8 mouse cellular contexts compared by ENCODE assay signal in genomic region chr14:55788256-55789050, GRCm38 (mm10). TPM values are rescaled to one million over a fixed set of nuclear protein-coding genes. Genes with fewer than 3 reads are reported as not detected.
A peak's percentile ranks its signal among the peaks of the same experiment; 100 is the strongest.
DNase-seq lines count a peak whose midpoint lies in the region; ATAC-seq and TF ChIP-seq lines count a peak whose summit lies in the region.

Gene Ripk3 (minus strand): TSS chr14:55788865.

- intact Hi-C loops in heart, postnatal 10 days (cut with DNase I) = loop anchor here (10.0 kb wide), 1 partner anchor 786 kb away; the partner anchor contains the start of genes Cenpj and Parp4

- no peak within 1 kb of the TSS for H3K27ac ChIP-seq in embryonic facial prominence, embryonic 12.5 days
- peak within 1 kb of the TSS; percentile 62 for H3K27ac ChIP-seq in limb, embryonic 10.5 days
- no peak within 1 kb of the TSS for H3K27ac ChIP-seq in testis, adult 2 months (ENCODE audit: control insufficient read depth, insufficient read depth, low read depth, low read length)

- peaks cover 57% of the 10 kb centered on the region for H3K27me3 ChIP-seq in embryonic facial prominence, embryonic 12.5 days
- peaks cover 72% of the 10 kb centered on the region for H3K27me3 ChIP-seq in limb, embryonic 10.5 days (ENCODE audit: low read depth, poor library complexity, severe bottlenecking)
- no peaks in the 10 kb centered on the region for H3K27me3 ChIP-seq in testis, adult 2 months (ENCODE audit: control insufficient read depth, insufficient read depth, low read length)

- peak within 1 kb of the TSS; percentile 45 for H3K4me3 ChIP-seq in embryonic facial prominence, embryonic 12.5 days
- peak within 1 kb of the TSS; percentile 56 for H3K4me3 ChIP-seq in limb, embryonic 10.5 days
- H3K4me3 ChIP-seq in testis, adult 2 months (ENCODE audit: control insufficient read depth, low read depth, low read length) = peak within 1 kb of the TSS; percentile 75

- 5% methylated on average over 40 of the region's 40 CpGs for WGBS in embryonic facial prominence, embryonic 12.5 days
- 3% methylated on average over 40 of the region's 40 CpGs for WGBS in limb, embryonic 10.5 days

- H3K4me2 ChIP-seq in embryonic facial prominence, embryonic 12.5 days (replicated peaks) = peak within 1 kb of the TSS; percentile 75

- no peak for ATAC-seq in embryonic facial prominence, embryonic 12.5 days (ENCODE audit: insufficient number of reproducible peaks, insufficient read depth, low FRiP score, low TSS enrichment)
- ATAC-seq in megakaryocyte-erythroid progenitor cell, adult 5-6 weeks (replicated peaks; ENCODE audit: low FRiP score, low TSS enrichment, poor library complexity, severe bottlenecking) = peak; percentile 83

- peak; percentile 51 for DNase-seq in kidney, adult 18-20 months
- no peak for DNase-seq in kidney, adult 11 months
- DNase-seq in heart, postnatal 10 days = peak; percentile 49 to 56
- DNase-seq in limb, embryonic 10.5 days (ENCODE audit: low spot score) = peak; percentile 46
- DNase-seq in layer of hippocampus, adult 9-11 months = no peak

- no peaks in the 10 kb centered on the region for H3K9me3 ChIP-seq in embryonic facial prominence, embryonic 12.5 days
- no peaks in the 10 kb centered on the region for H3K9me3 ChIP-seq in limb, embryonic 10.5 days (replicated peaks)

- no peak for TF ChIP-seq POLR2A in testis, adult 2 months (IDR thresholded peaks at IDR 0.05; ENCODE audit: control insufficient read depth, low read depth, low read length)

- peaks cover 19% of the 10 kb centered on the region for H3K4me1 ChIP-seq in embryonic facial prominence, embryonic 12.5 days
- H3K4me1 ChIP-seq in limb, embryonic 10.5 days = peaks cover 31% of the 10 kb centered on the region
- peaks cover 20% of the 10 kb centered on the region for H3K4me1 ChIP-seq in testis, adult 2 months (ENCODE audit: control insufficient read depth, insufficient read depth, low read length)

- peak within 1 kb of the TSS; percentile 42 for H3K9ac ChIP-seq in embryonic facial prominence, embryonic 12.5 days

- no peaks in the 10 kb centered on the region for H3K36me3 ChIP-seq in embryonic facial prominence, embryonic 12.5 days
- no peaks in the 10 kb centered on the region for H3K36me3 ChIP-seq in limb, embryonic 10.5 days
- no peaks in the 10 kb centered on the region for H3K36me3 ChIP-seq in testis, adult 2 months (ENCODE audit: control insufficient read depth, insufficient read depth, low read length)

- no peak for TF ChIP-seq CTCF in testis, adult 2 months (IDR thresholded peaks at IDR 0.05; ENCODE audit: control insufficient read depth, insufficient read depth, insufficient replicate concordance, low read depth, low read length)

RNA-seq across cellular contexts. Expression of gene Ripk3, which starts in this region (rescaled TPM):
- 45.5 and 50.3 TPM in 2 replicates for polyA plus RNA-seq in embryonic facial prominence, embryonic 12.5 days (2016; fragmentation: Nextera tagmentation; extraction: Ambion mirVana)
- total RNA-seq in heart, postnatal 10 days (2021) = 1 to 10 TPM; 6.6 to 9.7 TPM
- 25.3 and 29.3 TPM in 2 replicates for polyA plus RNA-seq in limb, embryonic 10.5 days (2016; fragmentation: Nextera tagmentation; extraction: Ambion mirVana)
- 55.7 and 87.0 TPM in 2 replicates for total RNA-seq in megakaryocyte-erythroid progenitor cell, adult 5-6 weeks (2014; fragmentation: Nextera tagmentation)
- total RNA-seq in megakaryocyte-erythroid progenitor cell, adult 5-6 weeks (2017) = 8.9 and 23.1 TPM in 2 replicates
- polyA plus RNA-seq in testis, adult 2 months (2012; rRNA removed) = 4.1 and 4.8 TPM in 2 replicates

Comparison
In these comparisons a context has a peak if more than half of its experiments do, and no peak if none do; other contexts are left out.
1. DNase-seq: peak in kidney, adult 18-20 months (single experiment), heart, postnatal 10 days (2 of 2) and limb, embryonic 10.5 days (single experiment); none in kidney, adult 11 months (single experiment) and layer of hippocampus, adult 9-11 months (single experiment).
2. Peak in every context shown above with its lines, with median percentiles within 50 percentile points of each other: H3K4me3 ChIP-seq.